Mouse (Mus musculus) regulatory T cell (primary cell): ENCODE data around the gene Akap11.
"Not testable (repeated sequence)": the region's sequence is repeated elsewhere in the genome, so short reads cannot be mapped to it uniquely, and the experiment has no call there.

ENCODE experiments used
- in situ Hi-C: fragments of 300-600 bp; cut with MboI, MseI; formaldehyde crosslinking; loops from one replicate; pipeline ENCODE4 v1.15.1; 2025; ENCODE audit warnings: high pct_unique_total_duplicates

Akap11 gene

GRCm38 (mm10) chr14:78536281-78537165 is at the start of gene Akap11:
TSS of gene Akap11 (minus strand) at chr14:78536808.
- in situ Hi-C loops: no loop called here

DNA sequence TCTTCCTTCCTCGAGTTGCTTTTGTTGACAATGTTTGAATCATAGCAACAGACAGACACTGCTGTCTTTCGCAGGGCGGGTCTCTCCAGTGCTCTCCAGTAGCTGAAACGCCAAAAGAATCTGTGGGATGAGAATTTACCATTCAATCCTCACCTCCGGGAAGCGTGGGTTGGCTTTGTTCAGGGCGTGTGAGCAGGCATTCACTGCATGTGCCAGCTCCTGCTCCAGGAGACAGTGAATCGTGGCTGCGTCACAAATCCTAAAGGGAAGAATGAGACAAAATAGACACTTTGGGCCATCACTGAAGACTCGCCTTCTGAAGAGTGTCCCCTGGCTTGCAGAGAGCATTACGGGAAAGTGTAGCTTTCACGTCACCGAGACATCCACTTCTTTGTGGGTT is 47.6 kb upstream of the Akap11 start:
- in situ Hi-C loops: no loop called here

GRCm38 (mm10) chr14:78583168-78583567 is 46.6 kb upstream of the Akap11 start:
- in situ Hi-C loops: no loop called here

GRCm38 (mm10) chr14:78575899-78576298 is 39.3 kb upstream of the Akap11 start:
- in situ Hi-C loops: no loop called here

DNA sequence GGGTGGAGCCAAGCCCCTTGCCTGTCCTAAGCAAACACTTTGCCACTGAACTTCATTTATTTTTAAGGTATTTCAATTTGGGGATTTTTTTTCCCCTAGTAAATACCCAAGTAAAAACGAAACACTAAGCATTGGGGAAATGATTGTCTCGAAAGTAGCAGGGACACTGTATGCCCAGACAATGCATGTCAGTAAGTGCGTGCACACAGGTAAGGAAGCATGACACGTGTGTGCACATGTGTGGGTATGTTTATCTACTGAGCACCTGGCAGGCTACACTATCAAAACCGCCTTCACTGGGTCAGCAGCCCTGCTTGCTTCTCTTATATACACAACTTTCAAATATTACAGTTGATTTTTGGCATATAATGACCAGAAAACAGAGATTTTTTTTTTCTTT is 31.8 kb upstream of the Akap11 start:
- in situ Hi-C loops: no loop called here

DNA sequence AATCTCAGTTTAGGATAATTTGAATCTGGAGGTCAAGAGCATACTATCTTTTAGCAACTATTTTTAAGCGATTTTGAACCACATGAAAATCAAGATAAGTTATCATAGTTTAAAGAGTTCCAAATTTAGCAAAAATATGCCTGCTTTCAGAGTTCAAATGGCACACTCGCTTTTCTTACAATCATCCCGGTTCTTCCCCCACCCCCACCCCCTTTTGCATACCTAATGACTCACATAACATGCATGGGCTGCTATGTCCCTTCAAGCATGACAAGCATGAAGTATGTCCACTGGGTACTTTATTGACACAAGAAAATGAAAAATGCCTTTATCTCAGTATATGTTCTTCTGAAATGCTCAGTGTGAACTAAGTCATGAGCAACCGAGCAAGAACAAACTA is 29.8 kb upstream of the Akap11 start:
- in situ Hi-C loops: no loop called here

DNA sequence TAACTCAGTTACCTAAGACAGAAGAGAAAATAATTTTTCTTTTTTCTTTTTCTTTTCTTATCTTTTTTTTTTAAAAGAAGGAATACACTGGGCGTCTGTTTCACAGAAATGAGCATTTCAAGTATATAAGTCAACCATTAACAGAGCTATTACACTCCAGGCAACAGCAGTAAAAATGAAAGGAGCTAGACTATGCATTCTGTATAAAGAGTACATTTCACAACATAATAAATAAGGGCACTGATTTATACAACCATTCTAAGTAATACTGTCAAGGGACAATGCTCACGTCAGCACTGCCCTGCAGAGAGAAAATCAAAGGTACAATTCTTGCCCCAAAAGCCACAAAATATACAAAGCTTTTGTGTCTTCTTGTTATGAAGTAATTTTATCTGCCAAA is 27.7 kb upstream of the Akap11 start:
- in situ Hi-C loops: no loop called here

DNA sequence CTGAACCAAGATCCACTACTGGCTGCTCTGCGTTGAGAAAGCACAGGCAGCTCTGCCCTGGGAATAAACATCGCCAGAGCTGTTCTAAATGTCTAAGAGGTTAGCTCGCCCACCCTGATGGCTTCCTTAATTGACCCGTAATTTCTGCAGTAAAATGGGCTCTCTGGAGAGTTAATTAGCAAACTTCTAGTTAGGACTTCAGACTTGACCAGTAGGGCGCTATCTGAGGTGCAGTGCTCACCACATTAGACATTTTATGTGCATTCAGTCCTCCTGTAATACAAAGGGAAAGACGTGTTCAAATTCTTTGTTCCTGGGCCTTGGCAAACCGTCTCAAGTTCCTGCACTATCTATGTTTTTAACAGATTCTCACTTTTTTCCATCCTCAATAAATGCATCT is 26.6 kb upstream of the Akap11 start:
- in situ Hi-C loops: no loop called here

DNA sequence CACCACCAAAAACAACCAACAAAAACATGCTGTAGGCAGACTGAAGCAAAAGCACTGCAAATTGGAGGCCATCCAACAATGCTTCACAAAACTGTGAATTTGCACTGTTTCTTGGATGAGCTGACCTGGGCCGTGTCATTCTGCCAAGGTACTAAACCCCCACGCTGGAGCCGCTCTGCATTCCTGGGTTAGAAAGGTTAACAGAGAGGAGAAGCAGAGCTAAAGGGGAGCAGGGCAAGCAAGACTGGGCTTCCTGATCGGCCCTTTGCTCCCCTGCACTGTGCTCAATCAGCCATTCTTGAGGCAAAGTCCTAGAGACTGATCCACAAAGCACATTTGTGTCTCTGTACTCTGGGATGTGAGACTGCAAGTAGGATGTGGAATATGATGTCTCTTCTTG is 25.5 kb upstream of the Akap11 start:
- in situ Hi-C loops: no loop called here

- in situ Hi-C loops: no loop called here
Observed at GRCm38 (mm10) chr14:78559042-78559441, 22.4 kb upstream of the Akap11 start.

GRCm38 (mm10) chr14:78554830-78555229 is 18.2 kb upstream of the Akap11 start:
- in situ Hi-C loops: not testable (repeated sequence)

DNA sequence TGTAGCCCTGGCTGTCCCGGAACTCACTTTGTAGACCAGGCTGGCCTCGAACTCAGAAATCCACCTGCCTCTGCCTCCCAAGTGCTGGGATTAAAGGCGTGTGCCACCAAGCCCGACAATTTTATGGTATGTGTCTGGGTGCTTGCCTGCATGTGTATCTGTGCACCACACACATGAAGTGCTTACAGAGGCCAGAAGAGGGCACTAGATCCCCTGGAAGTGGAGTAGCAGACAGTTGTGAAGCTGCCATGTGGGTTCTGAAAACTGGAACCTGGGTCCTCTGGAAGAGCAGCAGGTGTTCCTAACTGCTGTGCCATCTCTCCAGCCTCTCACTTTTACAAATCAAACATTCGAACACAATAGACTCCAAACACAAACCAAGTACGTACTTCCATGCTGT is 17.1 kb upstream of the Akap11 start:
- in situ Hi-C loops: no loop called here

DNA sequence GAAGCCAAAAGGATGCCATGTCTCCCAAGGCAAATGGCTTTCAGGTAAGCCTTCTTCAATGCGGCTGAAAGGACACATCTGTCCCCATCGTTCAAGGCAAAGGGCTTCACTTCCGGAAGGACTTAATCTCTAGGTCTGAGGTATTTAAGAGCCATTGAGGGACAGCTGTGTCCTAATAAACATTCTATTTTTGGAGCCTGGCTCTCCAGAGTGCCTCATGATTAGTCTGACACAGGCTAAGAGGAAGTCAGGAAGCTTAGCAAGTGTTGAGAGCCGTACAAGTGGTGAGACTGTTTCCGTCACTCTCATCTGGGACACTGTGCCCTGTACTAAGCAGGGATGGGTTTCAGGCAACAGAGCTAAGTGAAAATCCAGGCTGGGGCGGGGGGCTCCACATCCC is 12.2 kb upstream of the Akap11 start:
- in situ Hi-C loops: no loop called here

GRCm38 (mm10) chr14:78541319-78541718 is 4.7 kb upstream of the Akap11 start:
- in situ Hi-C loops: no loop called here

- in situ Hi-C loops: no loop called here
Observed at GRCm38 (mm10) chr14:78539821-78540220, 3.2 kb upstream of the Akap11 start.

DNA sequence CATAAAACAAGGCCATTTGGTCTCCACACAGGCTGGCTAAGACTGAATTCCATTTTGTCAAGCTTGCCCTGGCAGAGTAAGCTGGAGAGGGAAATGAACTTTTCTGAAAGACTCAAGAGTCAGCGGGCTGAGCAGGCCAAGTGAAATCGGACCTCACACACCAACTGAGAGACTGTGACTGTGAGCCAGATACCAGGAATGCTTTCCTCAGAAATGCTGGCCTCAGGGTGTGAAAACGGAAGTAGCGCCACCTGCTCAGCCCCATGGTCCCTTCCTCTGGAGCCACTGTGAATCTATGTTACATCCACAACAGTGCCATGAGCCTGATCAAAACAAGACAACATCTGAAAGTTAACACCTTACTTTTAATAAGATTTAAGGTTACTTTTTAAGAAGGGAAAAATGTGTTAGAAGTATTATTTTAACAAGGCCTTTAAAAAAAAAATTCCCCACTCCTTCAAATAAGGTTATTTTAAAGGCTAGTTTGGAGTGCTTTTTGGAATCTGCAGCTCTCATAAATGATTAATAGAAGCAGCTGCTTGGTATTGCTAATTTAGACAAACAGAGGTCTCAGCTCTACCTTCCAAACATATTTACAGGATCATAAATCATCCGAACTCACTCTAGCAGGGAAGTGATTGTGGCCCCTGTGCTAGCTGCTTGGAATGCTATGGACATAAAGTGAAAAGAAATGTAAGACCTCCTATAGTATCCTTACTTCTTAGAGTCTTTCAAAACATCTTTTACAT is 2.1 kb upstream of the Akap11 start:
- in situ Hi-C loops: no loop called here

- in situ Hi-C loops: no loop called here
Observed at GRCm38 (mm10) chr14:78537551-78537950, 943 bp upstream of the Akap11 start.

DNA sequence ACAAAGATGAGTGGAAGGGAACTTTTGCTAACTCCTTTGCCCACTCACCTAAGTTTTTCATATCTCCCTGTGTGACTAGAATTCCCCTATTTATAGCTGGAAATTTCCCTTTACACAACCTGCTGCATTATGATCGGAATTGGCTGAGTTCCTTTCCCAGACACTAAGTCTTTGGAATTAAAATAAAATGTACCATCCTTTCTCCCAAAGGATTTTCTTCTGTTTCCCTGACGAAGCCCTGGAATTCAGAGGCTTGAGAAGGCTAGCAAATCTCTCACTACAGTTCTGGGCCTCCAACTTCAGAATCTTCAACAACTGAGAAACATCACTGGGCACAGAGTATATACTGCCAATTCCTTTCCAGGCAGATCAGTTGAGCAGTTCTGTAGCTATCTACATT is 1.2 kb downstream of the Akap11 start:
- in situ Hi-C loops: no loop called here

DNA sequence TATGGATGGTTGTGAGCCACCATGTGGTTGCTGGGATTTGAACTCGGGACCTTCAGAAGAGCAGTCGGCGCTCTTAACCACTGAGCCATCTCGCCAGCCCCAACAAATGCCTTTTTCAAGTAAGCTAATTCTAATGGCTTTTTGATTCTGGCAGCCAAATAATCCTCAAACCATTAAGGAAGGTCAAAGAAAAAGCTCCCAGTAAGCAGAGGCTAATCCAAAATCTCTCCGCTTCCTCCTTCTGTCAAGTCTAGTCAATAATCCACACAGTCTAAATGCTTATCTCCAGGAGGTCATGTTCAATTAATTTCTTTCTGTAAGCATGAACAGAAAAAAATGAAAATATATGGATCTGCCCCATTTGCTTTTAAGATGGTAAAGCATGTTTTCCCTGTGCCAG is 2.0 kb downstream of the Akap11 start:
- in situ Hi-C loops: no loop called here

- in situ Hi-C loops: no loop called here
Observed at GRCm38 (mm10) chr14:78533701-78534100, 2.9 kb downstream of the Akap11 start.

DNA sequence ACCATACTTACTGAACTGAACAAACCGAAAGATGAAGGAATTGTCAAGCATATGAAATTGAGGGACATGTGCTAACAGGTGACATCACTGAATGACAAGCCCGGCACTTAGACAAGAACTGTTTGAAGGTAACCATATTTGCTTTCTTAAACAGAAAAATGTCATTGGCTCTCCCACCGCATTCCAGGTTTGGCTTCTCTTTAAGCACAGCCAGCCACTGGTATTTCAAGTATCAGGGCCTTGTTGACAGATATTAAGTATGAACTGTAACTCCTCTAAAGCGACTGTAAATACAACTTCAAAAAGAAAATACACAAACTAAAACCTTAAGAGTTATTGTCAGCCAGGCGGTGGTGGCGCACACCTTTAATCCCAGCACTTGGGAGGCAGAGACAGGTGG is 4.3 kb downstream of the Akap11 start:
- in situ Hi-C loops: no loop called here

GRCm38 (mm10) chr14:78530256-78530655 is 6.4 kb downstream of the Akap11 start:
- in situ Hi-C loops: no loop called here
